8 mouse cellular contexts compared by ENCODE assay signal in genomic region chr6:47787941-47788736, GRCm38 (mm10). TPM values are rescaled to one million over a fixed set of nuclear protein-coding genes. Genes with fewer than 3 reads are reported as not detected.
DNase-seq lines count a peak whose midpoint lies in the region; ATAC-seq and TF ChIP-seq lines count a peak whose summit lies in the region.

No protein-coding gene starts in this region.

- H3K4me1 ChIP-seq in heart, embryonic 13.5 days, result peaks cover 7% of the 10 kb centered on the region
- no peaks in the 10 kb centered on the region for H3K4me1 ChIP-seq in kidney, postnatal 0 days (replicated peaks; ENCODE audit: insufficient read depth, low read length)
- no peaks in the 10 kb centered on the region for H3K4me1 ChIP-seq in liver, embryonic 11.5 days (replicated peaks; ENCODE audit: control insufficient read depth, insufficient read depth, low read length)

- peak overlapping the region; percentile 80 for H3K27ac ChIP-seq in heart, embryonic 13.5 days (replicated peaks)
- peak overlapping the region; percentile 94 for H3K27ac ChIP-seq in kidney, postnatal 0 days
- H3K27ac ChIP-seq in liver, embryonic 11.5 days (ENCODE audit: low read depth, low read length), result peak overlapping the region; percentile 57

- H3K9me3 ChIP-seq in heart, embryonic 13.5 days, result no peaks in the 10 kb centered on the region
- H3K9me3 ChIP-seq in kidney, postnatal 0 days (replicated peaks; ENCODE audit: low read length), result no peaks in the 10 kb centered on the region
- H3K9me3 ChIP-seq in liver, embryonic 11.5 days (ENCODE audit: control insufficient read depth, low read length), result no peaks in the 10 kb centered on the region

- peak; percentile 14; the same call in 1 of the 2 replicates for TF ChIP-seq CTCF in kidney, postnatal 0 days (IDR thresholded peaks at IDR 0.05; ENCODE audit: low read depth)

- peak; percentile 87 for DNase-seq in CD4-positive helper T cell, adult 2 months (ENCODE audit: low read depth, low spot score)
- DNase-seq in brain, embryonic 18.5 days (ENCODE audit: low read depth, low spot score), result peak; percentile 81
- DNase-seq in kidney, postnatal 0 days (ENCODE audit: low spot score), result peak; percentile 96
- DNase-seq in liver, embryonic 11.5 days (ENCODE audit: low spot score), result peak; percentile 74
- DNase-seq in spleen, postnatal 4 days (ENCODE audit: low spot score in 2 of 2), result peak; percentile 68 to 84

- no peaks in the 10 kb centered on the region for H3K79me2 ChIP-seq in myocyte (ENCODE audit: control insufficient read depth, insufficient read depth)

- TF ChIP-seq POLR2A in myocyte (IDR thresholded peaks at IDR 0.05; ENCODE audit: insufficient read length, low read depth), result peak; percentile 95

- ATAC-seq in erythroid progenitor cell, adult 5-6 weeks (replicated peaks; ENCODE audit: low FRiP score, poor library complexity, severe bottlenecking), result peak; percentile 94
- ATAC-seq in heart, embryonic 13.5 days (ENCODE audit: extremely low read depth, insufficient number of reproducible peaks, low FRiP score, low TSS enrichment), result peak; percentile 79
- ATAC-seq in kidney, postnatal 0 days (replicated peaks; ENCODE audit: low FRiP score, low read depth), result peak; percentile 92
- ATAC-seq in liver, embryonic 11.5 days (replicated peaks; ENCODE audit: low FRiP score), result peak; percentile 89

- H3ac ChIP-seq in myocyte (ENCODE audit: control insufficient read depth, insufficient read length), result peak overlapping the region; percentile 28

- no peaks in the 10 kb centered on the region for H3K27me3 ChIP-seq in heart, embryonic 13.5 days (replicated peaks)
- H3K27me3 ChIP-seq in kidney, postnatal 0 days (ENCODE audit: insufficient read depth, low read length), result no peaks in the 10 kb centered on the region
- H3K27me3 ChIP-seq in liver, embryonic 11.5 days (replicated peaks; ENCODE audit: control insufficient read depth, insufficient read depth, low read length), result no peaks in the 10 kb centered on the region
- H3K27me3 ChIP-seq in myocyte (ENCODE audit: control insufficient read depth, insufficient read depth, insufficient read length), result no peaks in the 10 kb centered on the region

- H3K4me3 ChIP-seq in heart, embryonic 13.5 days, result peak overlapping the region; percentile 54
- peak overlapping the region; percentile 47 for H3K4me3 ChIP-seq in kidney, postnatal 0 days (replicated peaks; ENCODE audit: low read depth, low read length)
- peak overlapping the region; percentile 47 for H3K4me3 ChIP-seq in liver, embryonic 11.5 days (ENCODE audit: low read depth, low read length)
- H3K4me3 ChIP-seq in myocyte, result peak overlapping the region; percentile 23

- H3K4me2 ChIP-seq in heart, embryonic 13.5 days, result peak overlapping the region; percentile 67
- H3K4me2 ChIP-seq in kidney, postnatal 0 days (ENCODE audit: low read length), result peak overlapping the region; percentile 61
- peak overlapping the region; percentile 59 for H3K4me2 ChIP-seq in liver, embryonic 11.5 days
- H3K4me2 ChIP-seq in myocyte (ENCODE audit: low read depth), result peak overlapping the region; percentile 88

- H3K9ac ChIP-seq in heart, embryonic 13.5 days, result peak overlapping the region; percentile 85
- peak overlapping the region; percentile 72 for H3K9ac ChIP-seq in kidney, postnatal 0 days (ENCODE audit: low read depth, low read length)
- H3K9ac ChIP-seq in liver, embryonic 11.5 days (ENCODE audit: low read depth, low read length), result peak overlapping the region; percentile 63

- no peaks in the 10 kb centered on the region for H3K36me3 ChIP-seq in heart, embryonic 13.5 days
- H3K36me3 ChIP-seq in kidney, postnatal 0 days (ENCODE audit: insufficient read depth, low read length), result no peaks in the 10 kb centered on the region
- H3K36me3 ChIP-seq in liver, embryonic 11.5 days (ENCODE audit: control insufficient read depth, insufficient read depth, low read length), result no peaks in the 10 kb centered on the region
- H3K36me3 ChIP-seq in myocyte (ENCODE audit: control insufficient read depth, insufficient read depth), result no peaks in the 10 kb centered on the region

- WGBS in heart, embryonic 13.5 days, result under 1% methylated on average over 18 of the region's 18 CpGs
- under 1% methylated on average over 18 of the region's 18 CpGs for WGBS in kidney, postnatal 0 days
- WGBS in liver, embryonic 11.5 days, result under 1% methylated on average over 18 of the region's 18 CpGs

TF ChIP-seq in myocyte, 11 proteins besides CTCF, POLR2A, EP300 and RAD21:
- TF ChIP-seq POLR2AphosphoS2 (IDR thresholded peaks at IDR 0.05; ENCODE audit: insufficient read length, low read depth) (peak; percentile 99), TCF12 (IDR thresholded peaks at IDR 0.05; ENCODE audit: insufficient read depth, poor library complexity, severe bottlenecking) (no peak), REST (IDR thresholded peaks at IDR 0.05; ENCODE audit: insufficient read depth, insufficient read length) (no peak)

RNA-seq across cellular contexts. Expression of gene Pdia4, which starts 25.1 kb away (rescaled TPM):
- 16.9 and 31.9 TPM in 2 replicates for total RNA-seq in erythroid progenitor cell, adult 5-6 weeks (2015; ENCODE audit: low replicate concordance)
- total RNA-seq in erythroid progenitor cell, adult 5-6 weeks (2017; ENCODE audit: low replicate concordance), result 28.1 and 34.0 TPM in 2 replicates
- 162 and 189 TPM in 2 replicates for polyA plus RNA-seq in heart, embryonic 13.5 days (2015; fragmentation: Nextera tagmentation; extraction: Ambion mirVana)
- polyA plus RNA-seq in kidney, postnatal 0 days (2015; fragmentation: Nextera tagmentation; extraction: Ambion mirVana), result 209 and 245 TPM in 2 replicates
- 233 and 252 TPM in 2 replicates for polyA plus RNA-seq in liver, embryonic 11.5 days (2014; fragmentation: Nextera tagmentation; extraction: Ambion mirVana)
- 49.3 TPM for polyA plus RNA-seq in myocyte (2012; fragmentation: generic; extraction: Trizol)

RNA-seq across cellular contexts. Expression of gene Zfp786, which starts 42.5 kb away (rescaled TPM):
- not detected in 2 replicates for total RNA-seq in erythroid progenitor cell, adult 5-6 weeks (2015; ENCODE audit: low replicate concordance)
- total RNA-seq in erythroid progenitor cell, adult 5-6 weeks (2017; ENCODE audit: low replicate concordance), result not detected in 2 replicates
- 1.2 TPM in 2 replicates for polyA plus RNA-seq in heart, embryonic 13.5 days (2015; fragmentation: Nextera tagmentation; extraction: Ambion mirVana)
- 1.9 and 2.1 TPM in 2 replicates for polyA plus RNA-seq in kidney, postnatal 0 days (2015; fragmentation: Nextera tagmentation; extraction: Ambion mirVana)
- polyA plus RNA-seq in liver, embryonic 11.5 days (2014; fragmentation: Nextera tagmentation; extraction: Ambion mirVana), result 0.90 and 1.3 TPM in 2 replicates
- 0.30 TPM for polyA plus RNA-seq in myocyte (2012; fragmentation: generic; extraction: Trizol)

RNA-seq across cellular contexts. Expression of gene Zfp398, which starts 47.3 kb away (rescaled TPM):
- total RNA-seq in erythroid progenitor cell, adult 5-6 weeks (2015; ENCODE audit: low replicate concordance), result 1.1 and 4.2 TPM in 2 replicates
- total RNA-seq in erythroid progenitor cell, adult 5-6 weeks (2017; ENCODE audit: low replicate concordance), result 1.6 and 2.1 TPM in 2 replicates
- 3.7 TPM in 2 replicates for polyA plus RNA-seq in heart, embryonic 13.5 days (2015; fragmentation: Nextera tagmentation; extraction: Ambion mirVana)
- 6.7 TPM in 2 replicates for polyA plus RNA-seq in kidney, postnatal 0 days (2015; fragmentation: Nextera tagmentation; extraction: Ambion mirVana)
- 5.6 and 5.8 TPM in 2 replicates for polyA plus RNA-seq in liver, embryonic 11.5 days (2014; fragmentation: Nextera tagmentation; extraction: Ambion mirVana)
- 2.2 TPM for polyA plus RNA-seq in myocyte (2012; fragmentation: generic; extraction: Trizol)

Comparison
In these comparisons a context has a peak if more than half of its experiments do, and no peak if none do; other contexts are left out.
1. Peak in every context shown above with its lines: DNase-seq, ATAC-seq, H3K4me3 ChIP-seq and H3K27ac ChIP-seq.